Mouse (Mus musculus) embryonic facial prominence, embryonic 14.5 days (tissue): ENCODE results near the gene Rhov. TPM values are rescaled to one million over a fixed set of nuclear protein-coding genes. Genes with fewer than 3 reads are reported as not detected.

Experiments
- ATAC-seq: fragments of 200-750 bp; cut with Nextera tagmentation; 2 replicates; pipeline ENCODE4 v1.8.0; 2017; ENCODE audit warnings: low read depth, moderate number of reproducible peaks, moderate TSS enrichment
- DNase-seq: peaks from one replicate; pipeline ENCODE4 v3.0.0-alpha.2; 2015; ENCODE audit warnings: low spot score
- H3K27ac ChIP-seq: fragments of 300-500 bp; sonication (generic); replicated peaks from 2 replicates; pipeline ENCODE4 v1.5.1; 2014; ENCODE audit warnings: low read depth, mild to moderate bottlenecking, low read length, moderate library complexity
- H3K27me3 ChIP-seq: fragments of 300-500 bp; sonication (generic); replicated peaks from 2 replicates; pipeline ENCODE4 v1.6.1; 2014; ENCODE audit warnings: low read length; ENCODE audit not compliant: control insufficient read depth, insufficient read depth
- H3K36me3 ChIP-seq: fragments of 300-500 bp; sonication (generic); 2 replicates; pipeline ENCODE4 v1.6.1; 2014; ENCODE audit warnings: low read length, mixed read lengths; ENCODE audit not compliant: control insufficient read depth, insufficient read depth
- H3K4me1 ChIP-seq: fragments of 300-500 bp; sonication (generic); 2 replicates; pipeline ENCODE4 v1.6.1; 2014; ENCODE audit warnings: antibody characterized with exemption, low read length; ENCODE audit not compliant: control insufficient read depth, insufficient read depth
- H3K4me2 ChIP-seq: fragments of 300-500 bp; sonication (generic); 2 replicates; pipeline ENCODE4 v1.6.1; 2014; ENCODE audit warnings: low read depth, mild to moderate bottlenecking, low read length, moderate library complexity, mixed read lengths
- H3K4me3 ChIP-seq: fragments of 300-500 bp; sonication (generic); 2 replicates; pipeline ENCODE4 v1.5.1; 2014; ENCODE audit warnings: low read depth, mild to moderate bottlenecking, low read length
- H3K9ac ChIP-seq: fragments of 300-500 bp; sonication (generic); 2 replicates; pipeline ENCODE4 v1.6.1; 2014; ENCODE audit warnings: low read depth, mild to moderate bottlenecking, low read length, moderate library complexity, mixed read lengths
- H3K9me3 ChIP-seq: fragments of 300-500 bp; sonication (generic); 2 replicates; pipeline ENCODE4 v1.6.1; 2016; ENCODE audit warnings: low read length; ENCODE audit not compliant: control insufficient read depth
- WGBS: fragments of 180-500 bp; shearing (Covaris S2); extraction: QIAGEN DNeasy Blood & Tissue Kit; methylation state at CpG from one replicate; pipeline ENCODE4 v1.1.7; 2014; 5-methylcytosine and 5-hydroxymethylcytosine counted together
- polyA plus RNA-seq: library from polyadenylated mRNA; unstranded; fragments of >200 nt; fragmentation: Nextera tagmentation; extraction: Ambion mirVana; gene quantifications from 2 replicates; pipeline ENCODE4 v1.2.1, GENCODE M21; 2014

Gene Rhov
- polyA plus RNA-seq, 1 experiment from 2014 or later: 10.4 TPM

DNA sequence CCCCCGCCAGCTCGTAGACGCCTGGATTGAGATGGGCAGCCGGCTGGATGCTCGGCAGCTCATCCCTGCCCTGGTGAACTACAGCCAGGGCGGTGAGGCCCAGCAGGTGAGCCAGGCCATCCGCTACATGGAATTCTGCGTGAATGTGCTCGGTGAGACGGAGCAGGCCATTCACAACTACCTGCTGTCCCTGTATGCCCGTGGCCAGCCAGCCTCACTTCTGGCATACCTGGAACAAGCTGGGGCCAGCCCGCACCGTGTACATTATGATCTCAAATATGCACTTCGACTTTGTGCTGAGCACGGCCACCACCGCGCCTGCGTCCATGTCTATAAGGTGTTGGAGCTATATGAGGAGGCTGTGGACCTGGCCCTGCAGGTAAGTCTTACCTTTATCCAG is 23.3 kb upstream of the Rhov start:
- Histone ChIP-seq H3K36me3 (peaks cover 86% of the 10 kb centered on the region), H3K4me1 (peaks cover 3% of the 10 kb centered on the region; the same call in 1 of the 2 replicates), H3K9ac (no peak overlapping the region), H3K27ac (no peak overlapping the region), H3K9me3 (no peaks in the 10 kb centered on the region), H3K27me3 (no peaks in the 10 kb centered on the region), H3K4me2 (no peak overlapping the region), H3K4me3 (no peak overlapping the region)
- no peak for DNase-seq
- no peak for ATAC-seq
- WGBS: 93% methylated on average over 18 of the region's 18 CpGs

DNA sequence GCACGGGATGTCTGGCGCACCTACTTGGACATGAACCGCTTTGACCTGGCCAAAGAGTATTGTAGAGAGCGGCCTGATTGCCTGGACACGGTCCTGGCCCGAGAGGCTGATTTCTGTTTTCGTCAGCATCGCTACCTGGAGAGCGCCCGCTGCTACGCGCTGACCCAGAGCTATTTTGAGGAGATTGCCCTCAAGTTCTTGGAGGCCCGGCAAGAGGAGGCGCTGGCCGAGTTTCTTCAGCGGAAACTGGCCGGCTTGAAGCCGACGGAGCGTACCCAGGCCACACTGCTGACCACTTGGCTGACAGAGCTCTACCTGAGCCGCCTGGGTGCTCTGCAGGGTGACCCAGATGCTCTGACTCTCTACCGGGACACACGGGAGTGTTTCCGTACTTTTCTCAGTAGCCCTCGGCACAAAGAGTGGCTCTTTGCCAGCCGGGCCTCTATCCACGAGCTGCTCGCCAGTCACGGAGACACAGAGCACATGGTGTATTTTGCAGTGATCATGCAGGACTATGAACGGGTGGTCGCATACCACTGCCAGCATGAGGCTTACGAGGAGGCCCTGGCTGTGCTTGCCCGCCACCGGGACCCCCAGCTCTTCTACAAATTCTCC is 22.8 kb upstream of the Rhov start:
- Histone ChIP-seq H3K4me2 (no peak overlapping the region), H3K27me3 (no peaks in the 10 kb centered on the region), H3K4me3 (no peak overlapping the region), H3K36me3 (peaks cover 81% of the 10 kb centered on the region), H3K27ac (no peak overlapping the region), H3K4me1 (peaks cover 4% of the 10 kb centered on the region; the same call in 1 of the 2 replicates), H3K9me3 (no peaks in the 10 kb centered on the region), H3K9ac (no peak overlapping the region)
- DNase-seq: no peak
- 91% methylated on average over 33 of the region's 34 CpGs for WGBS
- ATAC-seq: no peak

DNA sequence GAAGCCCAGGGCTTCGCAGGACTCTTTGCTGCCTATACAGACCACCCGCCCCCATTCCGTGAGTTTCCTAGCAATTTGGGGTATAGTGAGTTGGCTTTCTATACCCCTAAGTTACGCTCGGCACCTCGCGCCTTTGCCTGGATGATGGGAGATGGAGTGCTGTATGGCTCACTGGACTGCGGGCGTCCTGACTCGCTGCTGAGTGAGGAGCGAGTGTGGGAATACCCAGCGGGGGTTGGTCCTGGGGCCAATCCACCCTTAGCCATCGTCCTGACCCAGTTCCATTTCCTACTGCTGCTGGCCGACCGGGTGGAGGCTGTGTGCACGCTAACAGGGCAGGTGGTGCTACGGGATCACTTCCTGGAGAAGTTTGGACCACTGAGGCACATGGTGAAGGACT is 22.2 kb upstream of the Rhov start:
- peaks cover 75% of the 10 kb centered on the region for H3K36me3 ChIP-seq
- WGBS: 96% methylated on average over 17 of the region's 17 CpGs

DNA sequence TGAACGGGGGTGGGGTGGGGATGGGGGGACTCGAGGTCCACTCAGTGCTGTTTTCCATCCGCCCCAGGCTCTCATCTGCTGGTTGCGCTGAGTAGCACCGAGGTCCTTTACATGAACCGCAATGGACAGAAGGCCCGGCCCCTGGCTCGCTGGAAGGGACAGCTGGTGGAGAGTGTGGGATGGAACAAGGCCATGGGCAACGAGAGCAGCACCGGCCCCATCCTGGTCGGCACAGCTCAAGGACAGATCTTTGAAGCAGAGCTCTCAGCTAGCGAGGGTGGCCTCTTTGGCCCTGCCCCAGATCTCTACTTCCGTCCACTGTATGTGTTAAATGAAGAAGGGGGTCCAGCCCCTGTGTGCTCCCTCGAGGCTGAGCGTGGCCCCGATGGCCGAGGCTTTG is 21.8 kb upstream of the Rhov start:
- Histone ChIP-seq H3K27me3 (no peaks in the 10 kb centered on the region), H3K4me1 (peaks cover 4% of the 10 kb centered on the region; the same call in 1 of the 2 replicates), H3K4me3 (no peak overlapping the region), H3K4me2 (no peak overlapping the region), H3K9ac (no peak overlapping the region), H3K36me3 (peaks cover 70% of the 10 kb centered on the region), H3K27ac (no peak overlapping the region), H3K9me3 (no peaks in the 10 kb centered on the region)
- ATAC-seq (no peak), DNase-seq (no peak)
- WGBS: 91% methylated on average over 15 of the region's 17 CpGs

More for the DNA sequence above, 22.2 kb upstream of the Rhov start:
- Histone ChIP-seq H3K4me3 (no peak overlapping the region), H3K4me2 (no peak overlapping the region), H3K9me3 (no peaks in the 10 kb centered on the region), H3K27ac (no peak overlapping the region), H3K27me3 (no peaks in the 10 kb centered on the region), H3K4me1 (peaks cover 4% of the 10 kb centered on the region; the same call in 1 of the 2 replicates), H3K9ac (no peak overlapping the region)
- no peak for DNase-seq
- ATAC-seq: no peak

DNA sequence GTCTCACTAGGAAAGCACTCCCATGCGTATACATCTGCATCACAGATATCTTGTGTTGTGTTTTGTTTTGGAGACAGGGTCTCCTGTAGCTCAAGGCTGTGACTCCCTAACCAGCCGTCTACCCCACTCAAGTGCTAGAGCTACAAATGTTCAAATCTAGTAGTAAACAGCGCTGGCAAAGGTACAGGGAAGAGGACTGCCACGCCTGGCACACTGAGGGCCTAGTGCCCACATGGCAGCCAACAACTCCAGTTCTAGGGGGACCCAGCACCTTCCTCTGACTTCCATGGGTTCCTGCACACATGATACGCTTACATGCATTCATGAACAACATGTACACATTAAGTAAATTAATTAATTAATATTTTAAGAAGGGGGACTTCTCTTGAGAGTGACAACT is 21.2 kb upstream of the Rhov start:
- WGBS: 93% methylated on average over 5 of the region's 5 CpGs
- Histone ChIP-seq H3K36me3 (peaks cover 65% of the 10 kb centered on the region), H3K4me3 (no peak overlapping the region), H3K9me3 (no peaks in the 10 kb centered on the region), H3K27me3 (no peaks in the 10 kb centered on the region), H3K27ac (no peak overlapping the region), H3K9ac (no peak overlapping the region), H3K4me1 (peaks cover 4% of the 10 kb centered on the region; the same call in 1 of the 2 replicates), H3K4me2 (no peak overlapping the region)
- no peak for ATAC-seq
- no peak for DNase-seq

DNA sequence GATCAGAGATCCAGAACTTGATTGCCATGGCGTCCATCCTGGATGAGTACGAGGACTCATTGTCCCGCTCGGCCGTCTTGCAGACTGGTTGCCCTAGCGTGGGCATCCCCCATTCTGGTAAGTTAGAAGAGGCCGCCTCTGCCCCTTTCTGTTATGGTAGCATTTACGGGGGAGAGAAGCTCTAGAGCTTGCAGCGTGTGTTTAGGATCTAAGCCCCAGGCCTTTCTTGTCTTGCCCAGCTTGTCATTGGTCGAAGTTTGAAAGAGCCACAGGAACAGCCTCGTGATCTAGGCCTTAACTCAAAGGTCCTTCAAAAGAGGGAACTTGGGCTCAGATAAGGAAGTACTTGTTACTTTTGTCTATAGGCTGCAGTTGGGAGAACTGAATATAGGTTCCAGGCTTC is 17.9 kb upstream of the Rhov start:
- H3K4me3 ChIP-seq: peak overlapping the region; percentile 71
- 3% methylated on average over 11 of the region's 11 CpGs for WGBS
- ATAC-seq: no peak
- peak overlapping the region; percentile 85 for H3K9ac ChIP-seq
- H3K27me3 ChIP-seq: no peaks in the 10 kb centered on the region
- peaks cover 37% of the 10 kb centered on the region for H3K36me3 ChIP-seq
- no peak overlapping the region; the same call in 1 of the 2 replicates for H3K27ac ChIP-seq
- peak overlapping the region; percentile 77 for H3K4me2 ChIP-seq
- DNase-seq: no peak
- no peaks in the 10 kb centered on the region for H3K9me3 ChIP-seq
- peaks cover 4% of the 10 kb centered on the region; the same call in 1 of the 2 replicates for H3K4me1 ChIP-seq

DNA sequence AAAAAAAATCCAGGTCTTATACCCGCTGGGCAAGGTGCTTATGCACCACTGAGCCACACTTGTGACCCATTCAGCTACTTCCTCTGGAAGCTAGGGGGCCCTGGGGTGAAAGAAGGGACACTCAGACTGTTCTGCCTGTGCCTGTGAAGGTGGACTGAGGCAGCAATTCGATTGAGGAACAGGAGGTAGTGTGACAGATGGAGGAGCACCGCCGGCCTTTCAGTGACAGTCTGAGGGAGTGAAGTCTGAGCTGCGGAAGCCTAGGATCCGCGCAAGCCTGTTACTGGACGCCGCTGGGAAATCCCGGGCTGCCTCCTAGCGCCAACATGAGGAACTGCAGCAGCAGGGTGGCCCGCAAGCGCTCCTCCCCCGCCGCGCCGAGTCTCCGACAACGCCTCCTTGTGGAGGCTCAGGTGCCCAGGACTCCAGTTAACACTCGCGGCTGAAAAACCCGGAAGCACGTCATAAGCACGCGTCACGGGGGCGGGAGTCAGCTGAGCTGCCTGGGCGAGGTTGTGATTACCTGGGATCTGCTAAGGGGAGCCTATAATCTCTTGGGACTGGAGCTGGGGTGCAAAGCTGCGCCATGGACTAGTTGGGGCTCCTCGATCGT is 17.3 kb upstream of the Rhov start, which contains the start of gene Vps18:
TSS of gene Vps18 (plus strand) at position 471 of the 613 bp plus-strand sequence.
- Histone ChIP-seq H3K27ac (no peak within 1 kb of the TSS; the same call in 1 of the 2 replicates), H3K9ac (peak within 1 kb of the TSS; percentile 85), H3K4me3 (peak within 1 kb of the TSS; percentile 71), H3K4me1 (peaks cover 4% of the 10 kb centered on the region; the same call in 1 of the 2 replicates), H3K4me2 (peak within 1 kb of the TSS; percentile 77), H3K36me3 (peaks cover 31% of the 10 kb centered on the region), H3K9me3 (no peaks in the 10 kb centered on the region), H3K27me3 (no peaks in the 10 kb centered on the region)
- DNase-seq: peak; percentile 98
- under 1% methylated on average over 23 of the region's 31 CpGs for WGBS
- ATAC-seq: peak; percentile 98

DNA sequence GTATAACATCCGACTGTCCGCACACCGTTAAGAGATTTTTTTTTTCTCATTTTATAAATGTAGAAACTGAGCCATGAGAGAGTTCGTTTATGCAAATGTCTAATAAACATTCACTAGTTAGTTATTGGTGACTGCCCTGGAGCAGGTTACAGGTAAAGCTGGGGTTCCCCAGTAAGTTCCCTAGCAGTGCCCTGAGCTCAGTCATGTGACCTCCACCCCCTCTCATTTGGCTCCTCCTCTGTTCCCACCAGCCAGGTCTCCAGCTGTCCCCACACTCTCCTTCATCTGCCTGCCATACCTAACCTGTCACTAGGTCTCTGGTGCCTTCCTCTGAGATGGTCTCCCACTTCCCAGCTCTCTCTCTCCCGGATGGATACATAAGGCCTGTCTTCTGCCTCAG is 16.3 kb upstream of the Rhov start:
- Histone ChIP-seq H3K9me3 (no peaks in the 10 kb centered on the region), H3K9ac (no peak overlapping the region), H3K36me3 (peaks cover 21% of the 10 kb centered on the region), H3K4me1 (peaks cover 4% of the 10 kb centered on the region; the same call in 1 of the 2 replicates), H3K4me3 (no peak overlapping the region), H3K27ac (no peak overlapping the region), H3K27me3 (no peaks in the 10 kb centered on the region), H3K4me2 (no peak overlapping the region)
- WGBS: 92% methylated on average over 5 of the region's 5 CpGs
- DNase-seq (no peak), ATAC-seq (no peak)
